Mouse (Mus musculus) liver, embryonic 16.5 days (tissue): ENCODE data around the gene Clmp. TPM values are rescaled to one million over a fixed set of nuclear protein-coding genes. Genes with fewer than 3 reads are reported as not detected.

Experiments used
- ATAC-seq: fragments of 200-750 bp; cut with Nextera tagmentation; 2 replicates; pipeline ENCODE4 v1.8.0; 2017; ENCODE audit warnings: low read depth, mild to moderate bottlenecking, moderate number of reproducible peaks, moderate library complexity
- H3K27ac ChIP-seq: fragments of 300-500 bp; sonication (generic); 2 replicates; pipeline ENCODE4 v1.5.1; 2014; ENCODE audit warnings: mild to moderate bottlenecking, low read length
- H3K27me3 ChIP-seq: fragments of 300-500 bp; sonication (generic); 2 replicates; pipeline ENCODE4 v1.6.1; 2014; ENCODE audit warnings: low read depth, low read length, mixed read lengths; ENCODE audit not compliant: control insufficient read depth, insufficient read depth
- H3K36me3 ChIP-seq: fragments of 300-500 bp; sonication (generic); 2 replicates; pipeline ENCODE4 v1.6.1; 2014; ENCODE audit warnings: mild to moderate bottlenecking; ENCODE audit not compliant: control insufficient read depth, insufficient read depth
- H3K4me1 ChIP-seq: fragments of 300-500 bp; sonication (generic); 2 replicates; pipeline ENCODE4 v1.6.1; 2014; ENCODE audit warnings: low read depth, low read length, mixed read lengths; ENCODE audit not compliant: control insufficient read depth
- H3K4me2 ChIP-seq: fragments of 300-500 bp; sonication (generic); 2 replicates; pipeline ENCODE4 v1.6.1; 2014; ENCODE audit warnings: low read depth, low read length, mixed read lengths
- H3K4me3 ChIP-seq: fragments of 300-500 bp; sonication (generic); 2 replicates; pipeline ENCODE4 v1.5.1; 2014; ENCODE audit warnings: low read depth, mild to moderate bottlenecking, low read length
- H3K9ac ChIP-seq: fragments of 300-500 bp; sonication (generic); 2 replicates; pipeline ENCODE4 v1.6.1; 2014; ENCODE audit warnings: low read depth, low read length
- H3K9me3 ChIP-seq: fragments of 300-500 bp; sonication (generic); replicated peaks from 2 replicates; pipeline ENCODE4 v1.6.1; 2016; ENCODE audit warnings: low read length; ENCODE audit not compliant: control insufficient read depth
- WGBS: fragments of 180-500 bp; shearing (Covaris S2); extraction: QIAGEN DNeasy Blood & Tissue Kit; methylation state at CpG from one replicate; pipeline ENCODE4 v1.1.7; 2014; ENCODE audit not compliant: insufficient replicate concordance; 5-methylcytosine and 5-hydroxymethylcytosine counted together
- polyA plus RNA-seq: library from polyadenylated mRNA; unstranded; fragments of >200 nt; fragmentation: Nextera tagmentation; extraction: Ambion mirVana; gene quantifications from 2 replicates; pipeline ENCODE4 v1.2.1, GENCODE M21; 2015

The Clmp gene
- polyA plus RNA-seq, 1 experiment from 2014 or later, result 1.2 TPM

- Histone ChIP-seq H3K4me1 (peaks cover 12% of the 10 kb centered on the region), H3K36me3 (peaks cover 26% of the 10 kb centered on the region), H3K4me3 (no peak overlapping the region), H3K27ac (peak overlapping the region; percentile 57), H3K9ac (no peak overlapping the region), H3K9me3 (no peaks in the 10 kb centered on the region), H3K4me2 (no peak overlapping the region), H3K27me3 (no peaks in the 10 kb centered on the region)
- peak; percentile 33 for ATAC-seq
- WGBS, result 14% methylated on average over 5 of the region's 5 CpGs
Measured at GRCm38 (mm10) chr9:40806440-40807288, 120.9 kb downstream of the Clmp start.

- no peak overlapping the region for H3K4me2 ChIP-seq
- no peaks in the 10 kb centered on the region for H3K9me3 ChIP-seq
- no peak; the same call in 1 of the 2 replicates for ATAC-seq
- H3K36me3 ChIP-seq, result peaks cover 26% of the 10 kb centered on the region
- no peaks in the 10 kb centered on the region for H3K27me3 ChIP-seq
- peaks cover 12% of the 10 kb centered on the region for H3K4me1 ChIP-seq
- 10% methylated on average over 11 of the region's 11 CpGs for WGBS
- H3K9ac ChIP-seq, result no peak overlapping the region
- no peak overlapping the region for H3K4me3 ChIP-seq
- H3K27ac ChIP-seq, result peak overlapping the region; percentile 57
Measured at GRCm38 (mm10) chr9:40807289-40807920, 121.6 kb downstream of the Clmp start.

DNA sequence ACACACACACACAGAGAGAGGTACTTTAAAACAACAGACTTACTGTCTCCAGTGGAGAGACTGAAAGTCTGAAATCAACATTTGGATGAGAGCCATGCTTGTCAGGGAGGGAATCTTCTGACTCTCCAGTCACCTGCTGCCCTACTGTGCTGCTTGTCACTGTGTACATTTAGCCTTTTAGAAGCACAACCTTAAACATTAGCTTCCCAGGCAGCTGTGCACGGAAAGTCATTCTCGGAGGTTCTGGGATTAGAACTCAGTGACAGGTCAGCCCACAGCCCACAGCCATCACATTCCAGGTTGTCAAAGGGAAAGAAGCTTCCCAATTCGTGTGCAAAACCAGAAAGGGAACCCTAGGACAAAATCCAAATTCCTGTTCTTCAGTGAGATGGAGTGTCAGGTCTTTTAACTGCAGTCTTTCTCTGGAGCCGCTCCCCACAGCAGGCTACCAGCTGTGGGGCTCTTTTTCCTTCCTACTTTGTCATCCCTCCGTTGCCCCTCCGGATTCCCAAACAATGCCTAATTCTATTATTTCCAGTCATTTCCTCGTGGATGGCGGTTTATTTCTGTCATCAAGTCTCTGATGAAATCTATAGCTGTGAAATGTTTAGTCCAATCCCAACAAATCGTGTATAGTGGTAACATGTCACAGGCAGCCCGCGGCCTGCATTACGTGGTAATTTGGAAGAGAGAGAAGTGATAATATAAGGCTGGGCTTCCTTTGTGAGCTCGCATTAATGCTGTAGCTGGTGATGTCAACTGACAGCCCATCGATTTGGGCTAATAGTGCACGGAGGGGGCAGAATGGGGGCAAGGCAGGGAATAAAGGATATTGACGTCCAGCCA lies 122.5 kb downstream of the Clmp start:
- Histone ChIP-seq H3K4me2 (no peak overlapping the region), H3K9me3 (no peaks in the 10 kb centered on the region), H3K4me1 (peaks cover 12% of the 10 kb centered on the region), H3K9ac (no peak overlapping the region), H3K27me3 (no peaks in the 10 kb centered on the region), H3K27ac (no peak overlapping the region), H3K4me3 (no peak overlapping the region), H3K36me3 (peaks cover 26% of the 10 kb centered on the region)
- 44% methylated on average over 16 of the region's 16 CpGs for WGBS
- no peak for ATAC-seq

- no peak for ATAC-seq
- WGBS, result 71% methylated on average over 8 of the region's 8 CpGs
- Histone ChIP-seq H3K4me2 (no peak overlapping the region), H3K4me1 (peaks cover 12% of the 10 kb centered on the region), H3K4me3 (no peak overlapping the region), H3K27ac (no peak overlapping the region), H3K9ac (no peak overlapping the region), H3K9me3 (no peaks in the 10 kb centered on the region), H3K36me3 (peaks cover 24% of the 10 kb centered on the region), H3K27me3 (no peaks in the 10 kb centered on the region)
Measured at GRCm38 (mm10) chr9:40808907-40809280, 123.1 kb downstream of the Clmp start.

DNA sequence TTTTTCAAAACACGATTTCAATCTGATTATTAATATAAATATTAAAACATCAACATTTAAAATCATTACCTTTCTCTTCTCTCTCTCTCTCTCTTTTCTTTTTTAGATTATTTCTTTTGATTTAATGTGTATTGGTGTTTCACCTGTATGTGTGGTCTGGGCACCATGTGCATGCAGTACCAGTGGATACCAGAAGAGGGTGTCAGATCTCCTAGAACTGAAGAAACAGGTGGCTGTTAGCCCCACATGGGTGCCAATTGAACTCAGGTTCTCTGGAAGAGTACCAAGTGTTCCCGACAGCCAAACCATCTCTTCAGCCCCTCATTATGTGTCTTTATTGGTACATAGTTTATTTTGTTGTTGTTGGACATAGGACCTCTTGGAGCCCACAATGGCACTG lies 126.1 kb downstream of the Clmp start:
- WGBS, result 55% methylated on average over 2 of the region's 2 CpGs
- Histone ChIP-seq H3K9ac (no peak overlapping the region), H3K4me3 (no peak overlapping the region), H3K36me3 (no peaks in the 10 kb centered on the region), H3K4me2 (no peak overlapping the region), H3K4me1 (no peaks in the 10 kb centered on the region; the same call in 1 of the 2 replicates), H3K9me3 (no peaks in the 10 kb centered on the region), H3K27me3 (no peaks in the 10 kb centered on the region), H3K27ac (no peak overlapping the region)
- ATAC-seq, result no peak

GRCm38 (mm10) chr9:40814060-40814459 lies 128.3 kb downstream of the Clmp start:
- H3K36me3 ChIP-seq, result no peaks in the 10 kb centered on the region
- H3K9me3 ChIP-seq, result no peaks in the 10 kb centered on the region
- 52% methylated on average over 7 of the region's 7 CpGs for WGBS
- H3K27me3 ChIP-seq, result no peaks in the 10 kb centered on the region
- ATAC-seq, result no peak
- H3K27ac ChIP-seq, result no peak overlapping the region
- H3K9ac ChIP-seq, result no peak overlapping the region
- no peak overlapping the region for H3K4me2 ChIP-seq
- H3K4me3 ChIP-seq, result no peak overlapping the region
- H3K4me1 ChIP-seq, result no peaks in the 10 kb centered on the region

- Histone ChIP-seq H3K9ac (no peak overlapping the region), H3K4me3 (no peak overlapping the region), H3K36me3 (no peaks in the 10 kb centered on the region), H3K9me3 (no peaks in the 10 kb centered on the region), H3K4me2 (no peak overlapping the region), H3K27ac (no peak overlapping the region), H3K4me1 (no peaks in the 10 kb centered on the region; the same call in 1 of the 2 replicates), H3K27me3 (no peaks in the 10 kb centered on the region)
- WGBS, result 77% methylated on average over 5 of the region's 5 CpGs
- no peak for ATAC-seq
Measured at GRCm38 (mm10) chr9:40817325-40818028, 131.7 kb downstream of the Clmp start.

DNA sequence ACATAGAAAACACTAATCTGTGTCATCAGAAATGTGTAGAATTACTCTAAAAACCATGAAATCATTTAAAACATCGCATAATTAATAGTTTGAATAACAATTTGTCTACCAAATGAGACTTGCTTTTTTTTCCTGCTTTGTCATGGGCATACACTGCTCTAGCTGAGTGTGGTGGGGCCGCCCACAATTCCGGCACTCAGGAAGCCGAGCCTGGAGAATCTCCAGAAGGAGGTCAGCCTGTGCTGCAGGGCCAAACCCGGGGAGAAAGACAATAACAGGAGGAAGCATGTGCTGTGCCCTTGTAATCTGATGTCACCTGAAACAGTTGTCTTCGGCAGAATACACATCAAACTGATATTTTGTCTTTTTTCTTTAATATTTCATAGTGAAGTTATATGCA lies 139.8 kb downstream of the Clmp start:
- Histone ChIP-seq H3K4me1 (no peaks in the 10 kb centered on the region; the same call in 1 of the 2 replicates), H3K9me3 (no peaks in the 10 kb centered on the region), H3K27me3 (no peaks in the 10 kb centered on the region), H3K36me3 (no peaks in the 10 kb centered on the region), H3K4me3 (no peak overlapping the region), H3K27ac (no peak overlapping the region), H3K4me2 (no peak overlapping the region), H3K9ac (no peak overlapping the region)
- ATAC-seq, result no peak
- 36% methylated on average over 6 of the region's 6 CpGs for WGBS
